Mouse (Mus musculus): Measurements from ENCODE around the gene Evx2. TPM values are rescaled to one million over a fixed set of nuclear protein-coding genes. Genes with fewer than 3 reads are reported as not detected.

Gene Evx2
- total RNA-seq, 4 experiments from 2014 or later = not detected

DNA sequence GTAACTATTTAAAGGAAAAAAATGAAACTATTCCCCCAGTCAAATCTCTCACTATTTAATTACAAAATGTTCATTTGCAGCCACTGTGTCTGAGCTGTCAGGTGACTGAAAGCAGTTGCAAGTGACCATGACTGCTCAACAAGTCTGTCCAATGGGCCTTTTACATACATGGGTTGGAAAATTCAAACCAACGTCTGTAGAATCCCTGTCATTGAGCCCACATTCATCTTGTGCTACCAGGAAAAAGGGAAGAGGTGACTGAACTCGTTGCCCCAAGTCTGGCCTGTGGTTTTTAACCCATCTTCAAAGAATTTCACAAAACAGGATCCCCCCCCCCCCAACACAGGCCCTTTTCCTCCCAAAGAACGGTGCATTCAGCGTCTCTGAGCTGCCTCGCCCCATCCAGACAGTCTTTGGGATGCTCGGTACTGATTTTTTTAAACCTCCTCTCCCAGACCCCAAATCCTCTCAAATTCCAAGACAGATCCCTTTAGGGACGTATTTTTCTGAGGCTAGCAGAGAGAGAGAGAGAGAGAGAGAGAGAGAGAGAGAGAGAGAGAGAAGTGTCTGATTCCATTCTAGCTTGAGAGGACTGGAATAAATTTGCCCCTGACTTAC lies 36.6 kb upstream of the Evx2 start:
- no peak for DNase-seq (ENCODE audit: low spot score in 2 of 2)

DNA sequence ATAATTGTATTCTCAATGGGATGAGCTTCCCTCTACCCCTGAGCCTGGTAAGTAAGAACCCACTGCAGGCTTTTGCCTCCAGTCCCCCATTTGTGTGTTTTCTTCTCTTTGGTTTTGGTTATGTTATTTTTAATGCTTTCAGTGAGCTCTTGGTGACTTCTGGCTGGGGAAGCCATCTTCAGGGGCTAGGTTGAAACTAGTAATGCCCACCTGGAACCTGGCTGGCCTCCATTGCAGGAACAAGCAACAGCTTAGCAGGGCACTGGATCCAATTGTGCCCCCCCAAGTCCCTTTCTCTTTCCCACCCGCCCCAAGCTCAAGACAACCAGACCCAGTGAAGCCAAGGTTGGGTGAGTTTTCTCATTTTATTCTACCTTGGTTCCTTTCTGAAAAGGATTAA lies 36.0 kb upstream of the Evx2 start:
- DNase-seq (ENCODE audit: low spot score in 2 of 2) = no peak

GRCm38 (mm10) chr2:74694066-74694465 lies 34.7 kb upstream of the Evx2 start:
- no peak for DNase-seq (ENCODE audit: low spot score in 2 of 2)

- no peak for DNase-seq (ENCODE audit: low spot score in 2 of 2)
Observed at GRCm38 (mm10) chr2:74693432-74693827, 34.1 kb upstream of the Evx2 start.

DNA sequence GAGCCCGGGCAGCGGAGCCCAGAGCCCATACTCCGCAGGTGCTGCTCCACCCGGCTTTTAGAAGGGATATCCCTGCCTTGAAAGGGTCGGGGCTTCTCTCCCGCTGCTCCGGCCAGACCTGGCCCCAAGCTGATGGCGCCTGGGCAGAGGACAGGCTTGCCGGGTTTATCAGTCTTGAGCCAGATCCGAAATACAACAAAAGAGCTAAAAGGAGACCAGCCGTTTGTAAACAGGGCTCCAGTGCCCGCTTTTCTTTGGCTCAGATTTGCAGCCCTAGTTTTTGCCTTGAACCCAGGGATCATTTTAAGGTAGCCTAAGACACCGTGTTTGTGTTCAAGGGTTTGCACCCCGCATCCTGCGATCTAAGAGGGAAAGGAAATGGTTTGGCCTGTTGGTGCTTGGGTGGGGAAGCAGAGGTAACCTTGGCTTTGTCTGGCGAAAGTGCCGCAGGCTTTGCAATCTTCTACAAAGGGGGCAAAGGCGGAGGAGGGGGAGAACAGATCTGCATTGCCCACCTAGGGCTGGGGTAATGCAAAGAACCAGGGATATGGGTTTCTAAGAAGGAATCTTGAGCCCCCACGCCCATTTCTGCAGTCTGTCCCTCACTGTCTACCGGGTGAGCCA lies 33.6 kb upstream of the Evx2 start:
- DNase-seq (ENCODE audit: low spot score in 2 of 2) = no peak

DNA sequence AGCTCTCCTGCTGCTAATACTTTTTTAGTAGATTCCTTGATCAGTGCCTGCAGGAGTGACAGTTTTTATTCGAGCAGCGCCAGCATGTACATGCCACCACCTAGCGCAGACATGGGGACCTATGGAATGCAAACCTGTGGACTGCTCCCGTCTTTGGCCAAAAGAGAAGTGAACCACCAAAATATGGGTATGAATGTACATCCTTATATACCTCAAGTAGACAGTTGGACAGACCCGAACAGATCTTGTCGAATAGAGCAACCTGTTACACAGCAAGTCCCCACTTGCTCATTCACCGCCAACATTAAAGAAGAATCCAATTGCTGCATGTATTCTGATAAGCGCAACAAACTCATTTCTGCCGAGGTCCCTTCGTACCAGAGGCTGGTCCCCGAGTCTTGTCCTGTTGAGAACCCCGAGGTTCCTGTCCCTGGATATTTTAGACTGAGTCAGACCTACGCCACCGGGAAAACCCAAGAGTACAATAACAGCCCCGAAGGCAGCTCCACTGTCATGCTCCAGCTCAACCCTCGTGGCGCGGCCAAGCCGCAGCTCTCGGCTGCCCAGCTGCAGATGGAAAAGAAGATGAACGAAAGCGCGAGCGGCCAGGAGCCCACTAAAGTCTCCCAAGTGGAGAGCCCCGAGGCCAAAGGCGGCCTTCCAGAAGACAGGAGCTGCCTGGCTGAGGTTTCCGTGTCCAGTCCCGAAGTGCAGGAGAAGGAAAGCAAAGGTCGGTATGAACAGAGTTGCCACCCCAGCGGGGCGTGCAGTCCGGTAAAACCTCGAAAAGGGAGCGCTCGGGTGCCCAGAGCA lies 32.8 kb upstream of the Evx2 start:
- DNase-seq (ENCODE audit: low spot score in 2 of 2) = no peak

DNA sequence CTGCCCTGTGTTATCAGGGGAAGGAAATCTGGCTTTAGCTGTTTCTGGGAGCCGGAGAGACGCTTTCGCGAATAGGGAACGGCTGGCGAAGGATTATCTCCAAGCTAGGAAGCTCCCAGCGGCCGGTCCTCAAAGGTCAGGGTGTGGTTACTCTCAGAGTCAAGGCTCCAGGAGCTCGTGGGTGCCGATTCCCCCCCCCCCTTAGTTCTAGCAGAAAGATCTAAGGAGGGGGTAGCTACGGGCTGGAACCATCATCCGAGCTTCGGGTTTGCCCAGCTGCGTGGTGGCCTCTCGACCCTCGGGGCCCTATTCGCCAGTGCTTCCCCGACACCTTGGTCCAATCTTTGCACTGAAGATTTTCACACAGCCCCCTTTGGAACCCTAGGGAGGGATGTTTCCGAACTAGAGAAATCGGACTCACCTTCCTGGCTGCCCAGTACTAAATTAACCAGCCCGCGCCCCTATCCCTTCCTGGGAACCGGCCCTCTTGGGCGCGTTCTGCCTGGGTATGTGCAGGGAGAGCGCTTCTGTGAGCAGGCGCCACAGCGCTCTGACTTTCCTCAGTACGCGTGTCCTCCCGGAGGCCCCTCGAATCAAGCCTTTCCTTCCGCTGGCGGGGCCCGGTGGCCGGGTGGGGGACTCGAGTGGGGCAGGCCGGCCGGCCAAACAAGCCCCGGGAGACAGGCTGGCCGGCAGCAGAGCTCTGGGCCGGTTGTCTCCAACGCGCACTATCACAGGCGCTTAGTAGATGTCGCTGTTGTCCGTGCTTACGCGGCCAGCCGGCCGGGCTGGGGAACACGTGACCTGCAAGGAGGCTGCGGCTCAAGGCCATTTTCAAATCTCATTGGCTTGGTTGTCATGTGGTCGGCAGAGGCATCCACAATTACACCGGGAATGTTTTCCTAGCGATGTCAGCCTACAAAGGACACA lies 31.9 kb upstream of the Evx2 start, which contains the start of gene Hoxd10:
Gene Hoxd10, plus strand, starts transcription at position 903 of the 930 bp plus-strand sequence.
- DNase-seq (ENCODE audit: low spot score in 2 of 2) = no peak

- no peak for DNase-seq (ENCODE audit: low spot score in 2 of 2)
Observed at GRCm38 (mm10) chr2:74690338-74690716, 31.0 kb upstream of the Evx2 start.

GRCm38 (mm10) chr2:74689574-74690337 lies 30.4 kb upstream of the Evx2 start:
- no peak for DNase-seq (ENCODE audit: low spot score in 2 of 2)

DNA sequence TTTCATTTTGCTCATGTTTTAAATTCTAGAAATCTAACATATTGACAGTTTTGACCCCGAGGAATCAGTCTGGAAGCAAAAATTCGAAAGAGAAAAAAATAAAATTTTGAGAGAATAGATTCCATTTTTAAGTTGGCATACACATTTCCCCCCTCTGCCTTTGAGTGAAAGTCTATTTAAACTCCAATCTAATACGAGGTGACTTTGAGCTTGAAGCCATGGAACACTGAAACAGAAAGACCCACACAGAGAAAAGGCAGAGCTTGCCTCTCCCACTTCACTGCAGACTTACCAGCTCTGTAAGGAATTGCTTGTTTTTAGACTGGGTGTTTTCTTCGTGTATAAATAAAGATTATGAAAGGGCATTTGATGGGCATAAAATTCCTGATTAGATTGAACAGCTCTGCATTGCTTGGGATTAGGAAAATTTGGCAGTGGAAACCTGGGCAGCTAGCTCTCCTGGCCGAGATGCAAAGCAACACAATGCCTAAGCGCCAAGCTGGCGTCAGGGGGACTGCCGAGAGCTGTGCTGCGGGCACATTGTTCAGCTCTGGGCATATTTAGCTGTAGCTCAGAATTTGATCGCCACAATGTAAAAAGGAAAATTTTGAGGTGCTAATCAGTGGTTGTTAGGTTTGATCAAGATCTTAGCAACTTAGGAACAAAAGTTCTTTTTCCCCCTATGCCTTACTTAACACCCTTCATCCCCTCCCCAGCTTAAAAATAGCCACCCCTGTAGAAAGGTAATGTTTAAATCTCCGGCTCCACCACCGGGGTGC lies 29.6 kb upstream of the Evx2 start:
- no peak for DNase-seq (ENCODE audit: low spot score in 2 of 2)

GRCm38 (mm10) chr2:74687698-74688555 lies 28.6 kb upstream of the Evx2 start:
- no peak for DNase-seq (ENCODE audit: low spot score in 2 of 2)

GRCm38 (mm10) chr2:74686988-74687697 lies 27.8 kb upstream of the Evx2 start:
- no peak for DNase-seq (ENCODE audit: low spot score in 2 of 2)

GRCm38 (mm10) chr2:74686301-74686987 lies 27.1 kb upstream of the Evx2 start:
- no peak for DNase-seq (ENCODE audit: low spot score in 2 of 2)

DNA sequence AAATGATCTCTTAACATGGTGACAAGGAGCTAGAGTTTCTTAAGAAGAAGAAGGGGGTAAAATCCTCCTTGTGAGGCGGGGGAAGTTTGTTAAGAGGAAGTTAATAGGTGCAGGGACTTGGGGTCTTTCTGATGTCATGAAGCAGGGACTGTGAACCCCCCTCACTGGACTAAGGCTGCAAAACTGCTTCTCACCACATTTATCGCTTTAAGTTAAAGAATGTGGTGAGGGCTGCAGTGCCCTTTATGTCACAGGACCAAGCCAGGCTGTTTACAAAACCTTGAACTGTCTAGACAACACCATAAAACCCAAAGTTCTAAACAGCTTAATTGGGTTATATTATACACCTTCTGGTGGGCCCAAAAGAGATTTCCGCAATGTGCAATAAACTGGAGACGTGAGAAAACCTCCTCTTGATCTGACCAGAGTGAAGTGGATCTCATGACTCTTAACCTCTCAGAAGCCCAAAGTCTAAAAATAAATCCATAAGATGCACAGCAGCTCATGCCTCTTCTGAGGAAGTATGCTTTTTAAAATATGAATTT lies 25.8 kb upstream of the Evx2 start:
- no peak for DNase-seq (ENCODE audit: low spot score in 2 of 2)

GRCm38 (mm10) chr2:74684106-74684505 lies 24.7 kb upstream of the Evx2 start:
- no peak for DNase-seq (ENCODE audit: low spot score in 2 of 2)

GRCm38 (mm10) chr2:74683471-74683951 lies 24.2 kb upstream of the Evx2 start:
- no peak for DNase-seq (ENCODE audit: low spot score in 2 of 2)

GRCm38 (mm10) chr2:74682796-74683195 lies 23.4 kb upstream of the Evx2 start:
- DNase-seq (ENCODE audit: low spot score in 2 of 2) = no peak
